Mouse (Mus musculus): ENCODE data around the gene Pip5k1a.
"Not testable (repeated sequence)": the region's sequence is repeated elsewhere in the genome, so short reads cannot be mapped to it uniquely, and the experiment has no call there.

Gene Pip5k1a

GRCm38 (mm10) chr3:95117751-95118150 is 11.0 kb upstream of the Pip5k1a start:
- ATAC-seq (ENCODE audit: insufficient number of reproducible peaks, low FRiP score, low TSS enrichment): no peak

GRCm38 (mm10) chr3:95112760-95113159 is 6.0 kb upstream of the Pip5k1a start:
- no peak for ATAC-seq (ENCODE audit: insufficient number of reproducible peaks, low FRiP score, low TSS enrichment)

- peak; percentile 71; the same call in 1 of the 2 replicates for ATAC-seq (ENCODE audit: insufficient number of reproducible peaks, low FRiP score, low TSS enrichment)
Measured at GRCm38 (mm10) chr3:95110911-95111726, 4.4 kb upstream of the Pip5k1a start, which contains the start of gene Vps72. Gene Vps72 (plus strand): TSS chr3:95111022.

GRCm38 (mm10) chr3:95107898-95108297 is 1.2 kb upstream of the Pip5k1a start:
- no peak for ATAC-seq (ENCODE audit: insufficient number of reproducible peaks, low FRiP score, low TSS enrichment)

- not testable (repeated sequence) for ATAC-seq (ENCODE audit: insufficient number of reproducible peaks, low FRiP score, low TSS enrichment)
Measured at GRCm38 (mm10) chr3:95107308-95107707, 578 bp upstream of the Pip5k1a start.

GRCm38 (mm10) chr3:95105586-95106337 is 968 bp downstream of the Pip5k1a start:
- ATAC-seq (ENCODE audit: insufficient number of reproducible peaks, low FRiP score, low TSS enrichment): no peak

GRCm38 (mm10) chr3:95105121-95105520 is 1.6 kb downstream of the Pip5k1a start:
- no peak for ATAC-seq (ENCODE audit: insufficient number of reproducible peaks, low FRiP score, low TSS enrichment)

GRCm38 (mm10) chr3:95100854-95101253 is 5.9 kb downstream of the Pip5k1a start:
- ATAC-seq (ENCODE audit: insufficient number of reproducible peaks, low FRiP score, low TSS enrichment): no peak

GRCm38 (mm10) chr3:95088071-95088470 is 18.7 kb downstream of the Pip5k1a start:
- no peak for ATAC-seq (ENCODE audit: insufficient number of reproducible peaks, low FRiP score, low TSS enrichment)

- ATAC-seq (ENCODE audit: insufficient number of reproducible peaks, low FRiP score, low TSS enrichment): no peak
Measured at GRCm38 (mm10) chr3:95071606-95072005, 35.1 kb downstream of the Pip5k1a start.

GRCm38 (mm10) chr3:95066570-95066969 is 40.2 kb downstream of the Pip5k1a start:
- ATAC-seq (ENCODE audit: insufficient number of reproducible peaks, low FRiP score, low TSS enrichment): no peak

- no peak for ATAC-seq (ENCODE audit: insufficient number of reproducible peaks, low FRiP score, low TSS enrichment)
Measured at GRCm38 (mm10) chr3:95066095-95066494, 40.6 kb downstream of the Pip5k1a start.

GRCm38 (mm10) chr3:95065553-95065952 is 41.2 kb downstream of the Pip5k1a start:
- no peak for ATAC-seq (ENCODE audit: insufficient number of reproducible peaks, low FRiP score, low TSS enrichment)

GRCm38 (mm10) chr3:95063741-95064140 is 43.0 kb downstream of the Pip5k1a start:
- ATAC-seq (ENCODE audit: insufficient number of reproducible peaks, low FRiP score, low TSS enrichment): no peak

GRCm38 (mm10) chr3:95058078-95058477 is 48.7 kb downstream of the Pip5k1a start:
- no peak for ATAC-seq (ENCODE audit: insufficient number of reproducible peaks, low FRiP score, low TSS enrichment)

GRCm38 (mm10) chr3:95056275-95056674 is 50.5 kb downstream of the Pip5k1a start:
- ATAC-seq (ENCODE audit: insufficient number of reproducible peaks, low FRiP score, low TSS enrichment): no peak

GRCm38 (mm10) chr3:95054481-95055260 is 52.1 kb downstream of the Pip5k1a start:
- no peak for ATAC-seq (ENCODE audit: insufficient number of reproducible peaks, low FRiP score, low TSS enrichment)

- ATAC-seq (ENCODE audit: insufficient number of reproducible peaks, low FRiP score, low TSS enrichment): peak; percentile 31; the same call in 1 of the 2 replicates
Measured at GRCm38 (mm10) chr3:95053701-95054100, 53.0 kb downstream of the Pip5k1a start.

- ATAC-seq (ENCODE audit: insufficient number of reproducible peaks, low FRiP score, low TSS enrichment): no peak
Measured at GRCm38 (mm10) chr3:95052959-95053358, 53.8 kb downstream of the Pip5k1a start.

- ATAC-seq (ENCODE audit: insufficient number of reproducible peaks, low FRiP score, low TSS enrichment): no peak
Measured at GRCm38 (mm10) chr3:95047914-95048313, 58.8 kb downstream of the Pip5k1a start.
